Mouse (Mus musculus) spleen, postnatal 10 days (tissue): ENCODE results near the gene Ddb2.
A peak's percentile ranks its signal among the peaks of the same experiment; 100 is the strongest.

Source experiments
- DNase-seq, 2 experiments: peaks; one replicate each; pipeline ENCODE4 v3.0.0; 2021 to 2022; ENCODE audit warnings: low spot score in 2 of 2

The Ddb2 gene

GRCm38 (mm10) chr2:91236601-91237510, at the start of gene Ddb2:
Ddb2 (minus strand) TSS chr2:91236982.
- peak; percentile 79 to 96 for DNase-seq

GRCm38 (mm10) chr2:91285885-91286505, 49.2 kb upstream of the Ddb2 start:
- peak; percentile 51 to 82 for DNase-seq

GRCm38 (mm10) chr2:91284375-91285199, 47.8 kb upstream of the Ddb2 start:
- DNase-seq, result peak in 1 of 2 experiments; percentile 25

GRCm38 (mm10) chr2:91283972-91284371, 47.2 kb upstream of the Ddb2 start:
- DNase-seq, result no peak

- no peak for DNase-seq
Measured at GRCm38 (mm10) chr2:91281366-91281765, 44.6 kb upstream of the Ddb2 start.

- no peak for DNase-seq
Measured at GRCm38 (mm10) chr2:91279372-91279755, 42.6 kb upstream of the Ddb2 start.

- peak in 1 of 2 experiments; percentile 59 for DNase-seq
Measured at GRCm38 (mm10) chr2:91278749-91279371, 42.1 kb upstream of the Ddb2 start.

- DNase-seq, result no peak
Measured at GRCm38 (mm10) chr2:91269687-91270133, 32.9 kb upstream of the Ddb2 start.

GRCm38 (mm10) chr2:91268706-91269105, 31.9 kb upstream of the Ddb2 start:
- no peak for DNase-seq

GRCm38 (mm10) chr2:91268042-91268441, 31.3 kb upstream of the Ddb2 start:
- DNase-seq, result no peak

GRCm38 (mm10) chr2:91264711-91265681, 28.2 kb upstream of the Ddb2 start, which contains the start of gene Arfgap2:
Arfgap2 (plus strand) TSS chr2:91264974.
- DNase-seq, result peak; percentile 86 to 96

- peak in 1 of 2 experiments; percentile 24 for DNase-seq
Measured at GRCm38 (mm10) chr2:91263692-91264660, 27.2 kb upstream of the Ddb2 start.

GRCm38 (mm10) chr2:91259493-91259892, 22.7 kb upstream of the Ddb2 start:
- DNase-seq, result no peak

GRCm38 (mm10) chr2:91258830-91259229, 22.0 kb upstream of the Ddb2 start:
- no peak for DNase-seq

- no peak for DNase-seq
Measured at GRCm38 (mm10) chr2:91258054-91258453, 21.3 kb upstream of the Ddb2 start.

GRCm38 (mm10) chr2:91257126-91257980, 20.6 kb upstream of the Ddb2 start:
- no peak for DNase-seq

GRCm38 (mm10) chr2:91256256-91257125, 19.7 kb upstream of the Ddb2 start:
- DNase-seq, result no peak
